14 mouse cellular contexts compared by ENCODE assay signal in genomic region chr15:16520556-16520955, GRCm38 (mm10).
A peak's percentile ranks its signal among the peaks of the same experiment; 100 is the strongest.
DNase-seq lines count a peak whose midpoint lies in the region.
"Had no signal": no experiment of that assay in that cellular context is flagged by ENCODE, and none has a peak within 500 bp of the region (broad histone marks: within the 10 kb centered on the region; RNA-seq: fewer than 3 reads in every experiment).

No protein-coding gene starts in this region.

- DNase-seq in left cerebral cortex, adult 18-20 months (ENCODE audit: low spot score in 2 of 2) = peak; percentile 2 to 33
- DNase-seq in left cerebral cortex, postnatal 10 days (ENCODE audit: extremely low spot score in 1 of 2, low spot score in 2 of 2) = no peak
- peak; percentile 30 to 50 for DNase-seq in frontal cortex, postnatal 36 days (ENCODE audit: low spot score in 2 of 2)
- DNase-seq in layer of hippocampus, adult 9-10 months (ENCODE audit: low spot score) = peak; percentile 61
- peak; percentile 58 for DNase-seq in telencephalon, adult 2 months (ENCODE audit: low read depth, low spot score)
- DNase-seq in kidney, adult 18-20 months = no peak
- DNase-seq in kidney, adult 9 months = no peak
- DNase-seq: adrenal gland, postnatal 25 days; cerebellum, adult 11 months; cerebellum, postnatal 10 days; gastrocnemius, postnatal 36 days; heart, adult 2 months; lung, adult 18-20 months; lung, postnatal 10 days had no signal

- intact Hi-C loops in left cerebral cortex, postnatal 10 days (cut with DNase I) = no loop called here

Comparison
In these comparisons a context has a peak if more than half of its experiments do, and no peak if none do; other contexts are left out.
1. DNase-seq: peak in left cerebral cortex, adult 18-20 months (2 of 2), frontal cortex, postnatal 36 days (2 of 2), layer of hippocampus, adult 9-10 months (single experiment) and telencephalon, adult 2 months (single experiment); none in left cerebral cortex, postnatal 10 days (0 of 2), kidney, adult 18-20 months (single experiment) and kidney, adult 9 months (single experiment).